Mouse (Mus musculus) intestine, postnatal 0 days (tissue): Measurements from ENCODE around the gene Syt3. TPM values are rescaled to one million over a fixed set of nuclear protein-coding genes. Genes with fewer than 3 reads are reported as not detected.

Source experiments
- ATAC-seq: fragments of 200-750 bp; cut with Nextera tagmentation; 2 replicates; pipeline ENCODE4 v1.8.0; 2017; ENCODE audit warnings: mild to moderate bottlenecking, moderate TSS enrichment, moderate library complexity
- H3K27ac ChIP-seq: fragments of 300-500 bp; sonication (generic); 2 replicates; pipeline ENCODE4 v1.5.1; 2014; ENCODE audit warnings: mild to moderate bottlenecking, low read depth, low read length, moderate library complexity
- H3K27me3 ChIP-seq: fragments of 300-500 bp; sonication (generic); replicated peaks from 2 replicates; pipeline ENCODE4 v1.6.1; 2014; ENCODE audit warnings: low read length, mixed read lengths; ENCODE audit not compliant: control insufficient read depth, insufficient read depth
- H3K36me3 ChIP-seq: fragments of 300-500 bp; sonication (generic); 2 replicates; pipeline ENCODE4 v1.6.1; 2014; ENCODE audit warnings: mild to moderate bottlenecking, moderate library complexity; ENCODE audit not compliant: control insufficient read depth, insufficient read depth
- H3K4me1 ChIP-seq: fragments of 300-500 bp; sonication (generic); replicated peaks from 2 replicates; pipeline ENCODE4 v1.6.1; 2014; ENCODE audit warnings: antibody characterized with exemption, low read length, mixed read lengths; ENCODE audit not compliant: control insufficient read depth, insufficient read depth
- H3K4me2 ChIP-seq: fragments of 300-500 bp; sonication (generic); replicated peaks from 2 replicates; pipeline ENCODE4 v1.6.1; 2014; ENCODE audit warnings: low read depth, mild to moderate bottlenecking, moderate library complexity
- H3K4me3 ChIP-seq: fragments of 300-500 bp; sonication (generic); 2 replicates; pipeline ENCODE4 v1.5.1; 2014; ENCODE audit warnings: low read depth, low read length
- H3K9ac ChIP-seq: fragments of 300-500 bp; sonication (generic); 2 replicates; pipeline ENCODE4 v1.6.1; 2014; ENCODE audit warnings: mild to moderate bottlenecking, low read depth, low read length
- H3K9me3 ChIP-seq: fragments of 300-500 bp; sonication (generic); 2 replicates; pipeline ENCODE4 v1.6.1; 2016; ENCODE audit warnings: mixed run types; ENCODE audit not compliant: control insufficient read depth
- CTCF ChIP-seq: sonication (generic); IDR thresholded peaks from 2 replicates; pipeline ENCODE4 v1.5.1; 2016; ENCODE audit warnings: low read depth, mild to moderate bottlenecking, control low read depth, antibody characterized with exemption, moderate library complexity
- WGBS: fragments of 180-500 bp; shearing (Covaris S2); extraction: QIAGEN DNeasy Blood & Tissue Kit; methylation state at CpG from one replicate; pipeline ENCODE4 v1.1.7; 2014; 5-methylcytosine and 5-hydroxymethylcytosine counted together
- polyA plus RNA-seq: library from polyadenylated mRNA; unstranded; fragments of >200 nt; fragmentation: Nextera tagmentation; extraction: Ambion mirVana; gene quantifications from 2 replicates; pipeline ENCODE4 v1.2.1, GENCODE M21; 2015

The Syt3 gene
- polyA plus RNA-seq, 1 experiment from 2014 or later = 0.55 TPM

DNA sequence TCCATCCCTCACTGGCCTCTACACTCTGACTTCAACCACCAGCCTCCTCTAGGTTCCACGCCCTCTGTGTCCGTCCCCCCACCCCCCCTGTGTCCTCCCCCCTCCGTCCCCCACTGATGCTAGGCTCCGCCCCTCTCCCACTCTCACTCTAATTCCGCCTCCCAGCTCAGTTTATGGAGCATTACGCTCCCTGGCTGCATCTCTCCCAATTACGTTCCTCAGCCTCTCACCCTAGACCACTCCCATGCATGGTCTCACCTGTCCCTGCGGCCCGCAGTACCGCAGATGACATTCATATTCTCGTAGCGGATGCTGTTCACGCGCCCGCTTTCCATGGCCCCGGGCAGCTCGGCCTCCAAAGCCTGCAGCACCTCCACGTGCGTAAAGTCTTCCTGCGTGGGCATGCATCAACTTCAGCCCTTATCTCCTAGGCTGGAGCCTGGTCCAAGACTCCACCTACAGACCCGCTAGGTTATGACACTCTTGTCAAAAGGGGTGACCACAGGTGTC, 23.1 kb upstream of the Syt3 start:
- Histone ChIP-seq H3K27me3 (peaks cover 49% of the 10 kb centered on the region), H3K4me3 (peak overlapping the region; percentile 52; the same call in 1 of the 2 replicates)
- 0 out of 2 replicates have a peak, but pooled peaks have one; percentile 0 for ATAC-seq

DNA sequence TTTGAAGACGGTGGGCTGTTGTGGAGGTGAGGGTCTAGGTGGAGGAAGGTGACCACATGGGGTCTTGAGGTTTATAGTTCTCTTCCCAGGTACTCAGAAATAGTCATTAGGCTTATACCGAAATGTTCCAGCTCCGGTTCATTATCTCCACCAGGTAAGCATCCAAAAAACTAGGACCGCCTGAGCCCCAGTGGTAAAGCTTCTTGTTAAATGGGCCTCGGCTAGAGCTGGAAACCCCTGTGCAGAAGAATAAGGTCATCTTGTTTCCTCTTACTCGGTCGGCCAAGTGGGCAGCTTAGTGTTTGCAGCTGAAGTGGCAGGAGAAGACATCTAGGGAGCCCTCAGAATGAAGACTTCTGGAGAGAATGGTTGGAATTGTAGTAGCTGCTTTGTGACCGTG, 11.2 kb upstream of the Syt3 start:
- TF ChIP-seq CTCF = no peak
- H3K4me3 ChIP-seq = no peak overlapping the region
- H3K9me3 ChIP-seq = no peaks in the 10 kb centered on the region
- H3K27me3 ChIP-seq = no peaks in the 10 kb centered on the region
- ATAC-seq = no peak
- H3K9ac ChIP-seq = no peak overlapping the region
- no peak overlapping the region for H3K27ac ChIP-seq
- H3K4me2 ChIP-seq = no peak overlapping the region
- 91% methylated on average over 8 of the region's 8 CpGs for WGBS
- H3K36me3 ChIP-seq = no peaks in the 10 kb centered on the region
- H3K4me1 ChIP-seq = no peaks in the 10 kb centered on the region

More for the DNA sequence above, 23.1 kb upstream of the Syt3 start:
- Histone ChIP-seq H3K4me1 (no peaks in the 10 kb centered on the region), H3K36me3 (no peaks in the 10 kb centered on the region), H3K9me3 (no peaks in the 10 kb centered on the region), H3K27ac (no peak overlapping the region), H3K4me2 (peak overlapping the region; percentile 98), H3K9ac (no peak overlapping the region)
- WGBS = 11% methylated on average over 21 of the region's 21 CpGs
- TF ChIP-seq CTCF = no peak

DNA sequence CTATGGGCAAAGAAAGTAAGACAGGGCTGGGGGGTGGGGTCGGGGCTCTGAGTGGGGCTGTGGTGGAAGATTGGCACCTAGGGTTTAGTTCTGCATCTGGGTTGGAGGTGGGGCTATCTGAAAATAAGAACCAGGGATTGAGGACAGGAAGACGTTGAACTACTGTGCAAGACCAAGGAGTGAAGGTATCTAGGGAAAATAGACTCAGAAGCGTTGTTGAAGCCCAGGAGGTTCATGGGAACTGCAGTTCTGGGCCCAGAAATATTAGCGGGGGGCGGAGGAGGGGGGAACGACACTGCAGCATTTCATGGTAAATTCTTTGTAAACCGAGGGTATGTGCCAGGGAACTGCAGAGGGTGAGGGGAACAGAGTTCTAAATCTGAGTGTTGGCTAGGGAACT, 10.4 kb upstream of the Syt3 start:
- Histone ChIP-seq H3K27me3 (no peaks in the 10 kb centered on the region), H3K36me3 (no peaks in the 10 kb centered on the region), H3K4me3 (peak overlapping the region; percentile 64), H3K9ac (0 out of 2 replicates have a peak overlapping the region, but pooled peaks have one; percentile 34), H3K9me3 (no peaks in the 10 kb centered on the region), H3K27ac (no peak overlapping the region), H3K4me2 (peak overlapping the region; percentile 91), H3K4me1 (0 out of 2 replicates have a peak, but pooled peaks cover 2% of the 10 kb centered on the region)
- peak; percentile 36 for ATAC-seq
- WGBS = 9% methylated on average over 7 of the region's 7 CpGs
- TF ChIP-seq CTCF = 0 out of 2 replicates have a peak, but pooled peaks have one; percentile 1

DNA sequence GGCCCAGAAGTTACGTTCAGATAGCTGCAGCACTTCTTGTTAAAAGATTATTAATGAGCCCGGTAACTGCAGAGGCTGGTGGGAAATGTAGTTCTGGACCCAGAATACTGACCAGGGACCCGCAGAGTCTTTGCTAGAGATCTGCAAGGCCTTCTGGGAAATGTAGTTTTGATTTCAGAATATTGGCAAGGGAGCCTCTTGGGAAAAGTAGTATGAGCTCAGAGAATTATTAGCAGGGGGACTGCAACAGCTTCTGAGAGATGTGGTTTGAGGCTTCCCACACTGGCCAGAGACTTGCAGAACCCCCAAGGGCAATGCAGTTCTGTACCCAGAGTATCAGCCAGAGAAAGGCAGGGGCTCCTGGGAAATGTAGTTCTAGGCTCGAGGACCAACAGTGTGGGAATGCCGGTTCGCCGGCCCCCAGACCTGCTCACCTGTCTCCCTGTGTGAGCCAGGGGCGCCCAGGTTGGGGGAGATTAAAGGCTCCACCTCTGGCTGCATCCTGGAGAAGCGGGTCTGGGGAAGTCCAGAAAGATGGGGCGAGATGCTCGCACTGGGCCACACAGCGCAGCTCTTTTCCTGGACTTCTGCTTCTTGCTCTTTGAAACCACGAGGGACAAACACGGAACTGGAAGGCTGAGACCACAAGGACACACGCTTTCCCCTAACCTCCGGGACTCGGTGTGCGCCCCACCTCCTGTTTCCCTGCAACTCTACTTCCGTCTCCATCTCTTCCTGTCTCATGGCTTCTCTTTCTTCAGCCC, 9.8 kb upstream of the Syt3 start:
- under 1% methylated on average over 19 of the region's 19 CpGs for WGBS
- peak; percentile 84 for ATAC-seq
- H3K4me2 ChIP-seq = peak overlapping the region; percentile 91

DNA sequence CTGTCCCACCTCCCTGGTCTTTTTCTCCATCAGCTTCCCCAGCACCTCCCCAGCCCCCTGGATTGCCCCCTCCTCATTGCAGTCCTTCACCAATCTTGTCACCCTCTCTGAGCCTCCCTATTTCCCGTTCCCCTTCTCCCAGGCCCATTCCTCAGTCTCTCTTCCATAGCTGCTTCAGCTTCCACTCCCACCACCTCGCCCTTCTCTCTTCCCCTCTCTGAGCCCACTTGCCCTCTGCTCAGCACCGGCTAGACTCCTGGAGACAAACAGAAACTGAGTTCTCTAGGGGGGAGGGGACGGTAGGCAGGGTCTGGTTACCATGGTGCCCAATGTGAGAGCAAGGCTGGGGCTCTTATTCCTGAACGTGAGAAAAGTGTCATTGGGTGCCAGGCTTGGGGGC, 9.1 kb upstream of the Syt3 start:
- H3K27ac ChIP-seq = no peak overlapping the region

More for the DNA sequence above, 9.8 kb upstream of the Syt3 start:
- TF ChIP-seq CTCF = no peak
- Histone ChIP-seq H3K36me3 (no peaks in the 10 kb centered on the region), H3K9me3 (no peaks in the 10 kb centered on the region), H3K4me1 (0 out of 2 replicates have a peak, but pooled peaks cover 2% of the 10 kb centered on the region), H3K27ac (no peak overlapping the region), H3K9ac (peak overlapping the region; percentile 53), H3K27me3 (no peaks in the 10 kb centered on the region), H3K4me3 (peak overlapping the region; percentile 64)

DNA sequence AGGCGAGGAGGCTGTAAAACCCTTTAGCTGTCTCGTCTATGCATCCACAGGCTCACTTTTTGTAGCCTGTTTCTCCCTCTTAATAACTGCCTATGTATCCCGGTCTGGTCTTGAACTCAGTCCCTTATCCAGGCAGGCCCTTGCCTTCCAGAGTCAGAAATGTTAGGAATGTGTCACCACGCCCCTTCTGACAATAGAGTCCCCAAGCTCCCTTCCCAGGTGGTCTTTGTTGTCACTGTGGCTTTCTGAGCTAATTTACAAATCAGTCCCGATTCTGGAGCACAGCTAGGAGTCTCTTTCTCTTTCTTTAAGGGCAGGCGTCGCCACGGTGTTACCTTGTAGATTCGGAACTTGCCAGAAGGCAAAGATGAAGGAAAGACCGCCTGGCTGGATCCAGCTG, 8.7 kb upstream of the Syt3 start:
- H3K4me2 ChIP-seq = peak overlapping the region; percentile 91; the same call in 1 of the 2 replicates
- no peaks in the 10 kb centered on the region for H3K27me3 ChIP-seq
- H3K4me3 ChIP-seq = no peak overlapping the region
- no peak for TF ChIP-seq CTCF
- no peak for ATAC-seq
- WGBS = 17% methylated on average over 10 of the region's 10 CpGs
- no peak overlapping the region for H3K27ac ChIP-seq
- H3K9me3 ChIP-seq = no peaks in the 10 kb centered on the region
- 0 out of 2 replicates have a peak, but pooled peaks cover 2% of the 10 kb centered on the region for H3K4me1 ChIP-seq
- H3K36me3 ChIP-seq = no peaks in the 10 kb centered on the region
- H3K9ac ChIP-seq = no peak overlapping the region

More for the DNA sequence above, 9.1 kb upstream of the Syt3 start:
- no peak for TF ChIP-seq CTCF
- WGBS = 3% methylated on average over 5 of the region's 5 CpGs
- Histone ChIP-seq H3K4me1 (0 out of 2 replicates have a peak, but pooled peaks cover 2% of the 10 kb centered on the region), H3K36me3 (no peaks in the 10 kb centered on the region), H3K4me3 (peak overlapping the region; percentile 64), H3K4me2 (peak overlapping the region; percentile 91), H3K27me3 (no peaks in the 10 kb centered on the region), H3K9ac (no peak overlapping the region), H3K9me3 (no peaks in the 10 kb centered on the region)
- ATAC-seq = no peak
